Mouse (Mus musculus): ENCODE results near the gene Eif3a.

DNA sequence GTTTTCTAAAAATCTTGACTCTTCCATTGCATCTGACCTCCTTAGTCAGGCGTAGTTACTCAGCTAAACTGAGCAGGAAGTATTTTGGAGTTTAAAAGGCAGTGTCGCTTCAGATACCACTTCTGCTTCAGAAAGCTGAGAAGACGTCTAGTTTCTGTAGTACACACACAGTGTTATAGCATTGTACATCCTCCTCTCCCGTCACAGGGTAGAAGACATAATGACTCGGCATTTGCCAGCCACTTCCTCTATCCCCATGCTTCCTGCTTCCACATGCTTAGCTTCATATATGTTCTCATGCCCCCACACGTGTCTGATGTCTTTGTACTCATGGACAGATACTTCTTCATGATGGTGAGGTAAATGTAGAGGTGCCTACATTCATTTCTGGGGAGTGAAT lies 28.2 kb upstream of the Eif3a start:
- TF ChIP-seq MAX (IDR thresholded peaks at IDR 0.05) (no peak), CTCF (IDR thresholded peaks at IDR 0.05; ENCODE audit: control insufficient read depth, insufficient read depth, insufficient read length) (no peak)
